In the genomic region with DNA sequence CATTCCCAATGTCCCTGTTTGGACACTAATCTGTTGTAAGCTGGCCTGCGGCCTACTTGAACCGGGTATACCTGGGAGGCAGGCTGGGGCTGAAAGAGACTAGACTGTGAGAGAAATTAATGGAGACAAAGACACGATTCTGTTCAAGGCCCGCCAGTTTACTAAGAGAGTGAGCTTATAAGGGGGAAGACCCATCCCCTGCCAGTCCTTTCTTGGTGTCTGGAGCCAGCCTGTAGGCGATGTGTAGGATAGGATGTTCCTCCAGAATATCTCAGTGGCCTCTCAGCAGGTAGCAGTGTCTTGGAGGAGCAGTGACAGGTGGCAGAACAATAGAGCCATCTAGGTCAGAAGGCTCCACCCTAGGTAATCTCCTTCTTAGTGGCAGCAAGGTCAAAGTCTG, we compare ENCODE assay signal across 32 mouse cellular contexts. TPM values are rescaled to one million over a fixed set of nuclear protein-coding genes. Genes with fewer than 3 reads are reported as not detected.
"Had no signal": no experiment of that assay in that cellular context is flagged by ENCODE, and none has a peak within 500 bp of the region (broad histone marks: within the 10 kb centered on the region; RNA-seq: fewer than 3 reads in every experiment).

No protein-coding gene starts in this region.

RNA-seq across cellular contexts. Expression of gene Prl2c5, which starts 37.7 kb away (rescaled TPM):
- total RNA-seq: common myeloid progenitor, adult 5-6 weeks; forebrain, postnatal 0 days; gastrocnemius, adult 18-20 months; gastrocnemius, adult 2 months; gastrocnemius, adult 8-10 months; gastrocnemius, postnatal 10 days; gastrocnemius, postnatal 14 days; gastrocnemius, postnatal 25 days; gastrocnemius, postnatal 36 days; gastrocnemius, postnatal 4 days; granulocyte monocyte progenitor cell, adult 5-6 weeks; heart, adult 18-20 months; heart, adult 2 months; heart, adult 8-10 months had no signal
- polyA plus RNA-seq: cortical plate, adult 2 months; embryonic facial prominence, embryonic 10.5 days; embryonic facial prominence, embryonic 11.5 days; embryonic facial prominence, embryonic 12.5 days; embryonic facial prominence, embryonic 13.5 days; embryonic facial prominence, embryonic 14.5 days; embryonic facial prominence, embryonic 15.5 days; erythroblast, embryonic 14.5 days; forebrain, embryonic 10.5 days; forebrain, embryonic 11.5 days; forebrain, embryonic 12.5 days; forebrain, embryonic 13.5 days; forebrain, embryonic 14.5 days; forebrain, embryonic 15.5 days; forebrain, embryonic 16.5 days; forebrain, postnatal 0 days; gonadal fat pad, adult 2 months; heart, adult 2 months; heart, embryonic 10.5 days; heart, embryonic 11.5 days had no signal
